Mouse (Mus musculus): ENCODE data around the gene Pon3.

GRCm38 (mm10) chr6:5187586-5187985 is 68.5 kb downstream of the Pon3 start:
- TF ChIP-seq CTCF (IDR thresholded peaks at IDR 0.05; ENCODE audit: insufficient read depth, low read length) (no peak), POLR2A (IDR thresholded peaks at IDR 0.05; ENCODE audit: borderline replicate concordance, extremely low read depth, low read depth, low read length) (no peak)

Data from lung, adult 2 months (tissue).